Mouse (Mus musculus): ENCODE data around the gene Mapk10. TPM values are rescaled to one million over a fixed set of nuclear protein-coding genes. Genes with fewer than 3 reads are reported as not detected.

Mapk10 gene
- polyA plus RNA-seq, 1 experiment, result 0.16 TPM

DNA sequence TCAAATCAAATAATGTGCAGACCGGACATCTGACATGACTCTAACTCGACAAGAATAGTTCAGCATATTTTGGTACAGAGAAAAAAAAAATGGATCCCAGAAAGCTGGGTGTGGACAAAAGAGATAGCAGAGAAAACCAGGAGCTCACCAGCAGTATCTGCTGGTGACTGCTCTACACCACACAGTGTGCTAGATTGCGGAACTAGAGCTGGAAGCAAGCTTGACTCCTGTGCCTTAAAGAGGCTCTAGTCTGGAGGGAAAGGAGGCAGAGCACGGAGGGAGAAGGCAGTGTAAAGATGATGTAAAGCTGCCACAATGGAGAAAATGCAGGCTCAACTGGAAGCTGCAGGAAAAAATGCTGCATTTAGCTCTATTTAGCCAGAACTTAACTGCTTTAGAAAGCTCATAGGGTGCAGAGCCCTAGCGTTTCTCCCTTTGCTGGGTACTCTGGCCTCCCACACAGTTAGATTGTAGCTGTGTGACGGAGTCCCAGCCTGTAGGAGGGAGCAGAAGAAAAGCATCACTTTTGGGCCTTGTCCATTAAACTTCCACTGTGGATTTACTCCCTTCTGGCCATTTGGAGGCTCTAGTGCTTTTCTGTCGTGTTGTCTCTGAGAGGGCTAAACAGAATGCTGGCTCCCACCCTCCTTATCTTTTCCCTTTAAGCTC, 188.5 kb downstream of the Mapk10 start:
- WGBS, result 63% methylated on average over 7 of the region's 7 CpGs
- TF ChIP-seq CTCF (IDR thresholded peaks at IDR 0.05; ENCODE audit: extremely low read depth, insufficient read length, insufficient replicate concordance, low read depth, low read length), result no peak
- TF ChIP-seq POLR2A (IDR thresholded peaks at IDR 0.05; ENCODE audit: low read depth, low read length), result no peak

DNA sequence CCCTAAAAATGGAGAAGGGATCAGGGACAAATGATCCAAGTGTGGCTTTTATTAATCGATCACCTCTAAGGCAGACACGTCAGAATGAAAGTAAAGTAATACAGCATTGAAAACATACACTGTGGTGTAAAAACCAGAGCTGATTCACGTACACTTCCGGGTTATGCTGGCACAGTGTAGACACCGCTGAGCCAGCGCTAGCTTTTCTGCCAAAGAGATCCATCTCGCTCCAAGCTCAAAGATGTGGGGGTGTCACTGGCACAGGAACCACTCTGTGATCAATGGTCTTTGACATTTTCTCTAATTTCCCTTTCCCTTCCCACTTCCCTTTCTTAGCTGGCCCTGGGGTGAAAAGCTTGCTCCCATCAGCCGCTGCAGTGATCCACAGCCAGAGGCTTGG, 189.7 kb downstream of the Mapk10 start:
- Histone ChIP-seq H3K4me3 (ENCODE audit: low read depth, low read length) (no peak overlapping the region), H3K4me1 (ENCODE audit: control insufficient read depth, insufficient read depth, insufficient read length, low read length) (no peaks in the 10 kb centered on the region), H3K27me3 (ENCODE audit: control insufficient read depth, insufficient read depth, low read length) (no peaks in the 10 kb centered on the region), H3K36me3 (ENCODE audit: control insufficient read depth, insufficient read depth, low read length) (no peaks in the 10 kb centered on the region), H3K27ac (ENCODE audit: insufficient read depth, low read depth, low read length) (no peak overlapping the region)
- WGBS, result 85% methylated on average over 8 of the region's 8 CpGs
- no peak for TF ChIP-seq POLR2A (IDR thresholded peaks at IDR 0.05; ENCODE audit: low read depth, low read length)
- TF ChIP-seq CTCF (IDR thresholded peaks at IDR 0.05; ENCODE audit: extremely low read depth, insufficient read length, insufficient replicate concordance, low read depth, low read length), result no peak

More for the DNA sequence above, 188.5 kb downstream of the Mapk10 start:
- H3K4me1 ChIP-seq (ENCODE audit: control insufficient read depth, insufficient read depth, insufficient read length, low read length), result no peaks in the 10 kb centered on the region
- H3K36me3 ChIP-seq (ENCODE audit: control insufficient read depth, insufficient read depth, low read length), result no peaks in the 10 kb centered on the region
- H3K4me3 ChIP-seq (ENCODE audit: low read depth, low read length), result no peak overlapping the region
- no peaks in the 10 kb centered on the region for H3K27me3 ChIP-seq (ENCODE audit: control insufficient read depth, insufficient read depth, low read length)
- no peak overlapping the region for H3K27ac ChIP-seq (ENCODE audit: insufficient read depth, low read depth, low read length)

DNA sequence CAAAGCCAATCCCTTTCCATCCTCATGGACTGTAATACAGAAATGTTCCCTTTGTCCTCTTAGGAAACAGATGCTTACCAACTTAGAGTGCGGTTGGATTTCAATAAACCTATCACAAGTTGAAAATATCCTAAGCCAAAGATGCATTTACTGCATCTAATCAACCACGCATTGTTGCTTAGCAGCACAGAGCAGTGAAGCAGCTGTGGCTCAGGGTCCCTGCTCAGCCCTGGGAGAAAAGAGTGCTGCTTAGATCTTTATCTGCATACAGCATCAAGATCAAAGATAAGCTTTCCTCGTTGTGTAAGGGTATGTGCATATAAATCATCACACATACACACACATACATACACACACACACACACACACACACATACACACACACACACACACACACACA, 190.2 kb downstream of the Mapk10 start:
- Histone ChIP-seq H3K4me3 (ENCODE audit: low read depth, low read length) (no peak overlapping the region), H3K4me1 (ENCODE audit: control insufficient read depth, insufficient read depth, insufficient read length, low read length) (no peaks in the 10 kb centered on the region), H3K27ac (ENCODE audit: insufficient read depth, low read depth, low read length) (no peak overlapping the region), H3K27me3 (ENCODE audit: control insufficient read depth, insufficient read depth, low read length) (no peaks in the 10 kb centered on the region), H3K36me3 (ENCODE audit: control insufficient read depth, insufficient read depth, low read length) (no peaks in the 10 kb centered on the region)
- 60% methylated on average over 3 of the region's 3 CpGs for WGBS
- TF ChIP-seq POLR2A (IDR thresholded peaks at IDR 0.05; ENCODE audit: low read depth, low read length) (no peak), CTCF (IDR thresholded peaks at IDR 0.05; ENCODE audit: extremely low read depth, insufficient read length, insufficient replicate concordance, low read depth, low read length) (no peak)

DNA sequence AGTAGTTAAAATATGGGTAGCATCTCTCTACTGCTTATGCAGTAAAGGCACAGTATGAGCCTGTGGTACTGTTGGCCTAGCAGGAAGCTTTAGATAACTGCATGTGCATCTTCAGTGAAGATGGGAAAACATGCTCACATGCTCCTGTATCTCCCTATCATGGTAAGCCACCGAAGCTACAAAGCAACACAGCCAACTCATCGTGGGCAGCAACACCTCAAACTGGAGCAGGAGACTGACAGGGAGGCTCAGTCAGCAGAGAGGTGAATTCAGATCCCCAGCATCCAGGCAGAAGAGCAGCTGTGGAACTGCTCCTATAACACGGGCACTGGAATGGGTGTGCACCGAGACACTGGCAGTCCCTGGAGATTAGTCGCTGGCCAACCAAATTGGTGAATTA, 191.0 kb downstream of the Mapk10 start:
- no peak for TF ChIP-seq CTCF (IDR thresholded peaks at IDR 0.05; ENCODE audit: extremely low read depth, insufficient read length, insufficient replicate concordance, low read depth, low read length)
- WGBS, result 91% methylated on average over 5 of the region's 5 CpGs
- no peaks in the 10 kb centered on the region for H3K27me3 ChIP-seq (ENCODE audit: control insufficient read depth, insufficient read depth, low read length)
- no peak overlapping the region for H3K27ac ChIP-seq (ENCODE audit: insufficient read depth, low read depth, low read length)
- H3K4me3 ChIP-seq (ENCODE audit: low read depth, low read length), result no peak overlapping the region
- H3K4me1 ChIP-seq (ENCODE audit: control insufficient read depth, insufficient read depth, insufficient read length, low read length), result no peaks in the 10 kb centered on the region
- no peaks in the 10 kb centered on the region for H3K36me3 ChIP-seq (ENCODE audit: control insufficient read depth, insufficient read depth, low read length)

DNA sequence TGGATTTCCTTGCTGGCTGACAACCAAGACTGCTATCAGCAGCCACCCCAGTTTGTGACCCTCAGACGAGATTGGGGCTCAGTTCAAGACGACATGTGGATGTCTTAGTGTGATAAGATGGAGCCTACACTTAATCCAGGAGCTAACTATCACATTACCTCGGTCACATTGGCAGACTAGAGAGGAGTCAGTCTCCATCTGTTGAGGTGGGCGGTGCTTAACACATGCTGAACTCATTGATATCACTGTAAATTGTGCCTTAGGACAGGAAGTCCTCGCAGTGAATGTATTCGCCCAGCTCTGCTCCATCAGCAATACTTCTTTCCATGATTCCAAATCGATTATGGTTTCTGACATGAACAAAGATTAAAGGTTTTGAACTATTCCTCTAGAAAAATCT, 193.5 kb downstream of the Mapk10 start:
- H3K27ac ChIP-seq (ENCODE audit: insufficient read depth, low read depth, low read length), result no peak overlapping the region
- H3K4me3 ChIP-seq (ENCODE audit: low read depth, low read length), result no peak overlapping the region
- no peaks in the 10 kb centered on the region for H3K4me1 ChIP-seq (ENCODE audit: control insufficient read depth, insufficient read depth, insufficient read length, low read length)
- H3K27me3 ChIP-seq (ENCODE audit: control insufficient read depth, insufficient read depth, low read length), result no peaks in the 10 kb centered on the region
- TF ChIP-seq POLR2A (IDR thresholded peaks at IDR 0.05; ENCODE audit: low read depth, low read length) (no peak), CTCF (IDR thresholded peaks at IDR 0.05; ENCODE audit: extremely low read depth, insufficient read length, insufficient replicate concordance, low read depth, low read length) (no peak)
- WGBS, result 71% methylated on average over 7 of the region's 7 CpGs
- no peaks in the 10 kb centered on the region for H3K36me3 ChIP-seq (ENCODE audit: control insufficient read depth, insufficient read depth, low read length)

DNA sequence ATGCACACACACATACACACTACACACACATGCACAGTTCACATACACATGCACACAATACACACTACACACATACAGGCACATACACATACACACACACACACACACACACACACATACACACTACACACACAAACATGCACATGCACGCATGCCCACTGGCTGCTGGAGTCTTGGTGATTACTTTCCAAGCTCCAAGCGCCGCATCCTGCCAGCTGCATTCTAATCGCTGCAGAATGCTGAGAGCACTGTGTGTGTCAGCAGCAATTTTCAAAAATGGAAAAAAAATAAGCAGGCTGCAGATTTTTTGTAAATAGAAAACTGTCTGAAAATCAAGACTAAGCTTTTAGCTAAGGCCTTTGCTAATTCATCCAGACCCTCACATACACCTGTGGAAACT, 196.8 kb downstream of the Mapk10 start:
- 89% methylated on average over 4 of the region's 4 CpGs for WGBS
- Histone ChIP-seq H3K27ac (ENCODE audit: insufficient read depth, low read depth, low read length) (no peak overlapping the region), H3K27me3 (ENCODE audit: control insufficient read depth, insufficient read depth, low read length) (no peaks in the 10 kb centered on the region), H3K4me3 (ENCODE audit: low read depth, low read length) (no peak overlapping the region), H3K4me1 (ENCODE audit: control insufficient read depth, insufficient read depth, insufficient read length, low read length) (no peaks in the 10 kb centered on the region), H3K36me3 (ENCODE audit: control insufficient read depth, insufficient read depth, low read length) (no peaks in the 10 kb centered on the region)
- no peak for TF ChIP-seq CTCF (IDR thresholded peaks at IDR 0.05; ENCODE audit: extremely low read depth, insufficient read length, insufficient replicate concordance, low read depth, low read length)
- TF ChIP-seq POLR2A (IDR thresholded peaks at IDR 0.05; ENCODE audit: low read depth, low read length), result no peak

DNA sequence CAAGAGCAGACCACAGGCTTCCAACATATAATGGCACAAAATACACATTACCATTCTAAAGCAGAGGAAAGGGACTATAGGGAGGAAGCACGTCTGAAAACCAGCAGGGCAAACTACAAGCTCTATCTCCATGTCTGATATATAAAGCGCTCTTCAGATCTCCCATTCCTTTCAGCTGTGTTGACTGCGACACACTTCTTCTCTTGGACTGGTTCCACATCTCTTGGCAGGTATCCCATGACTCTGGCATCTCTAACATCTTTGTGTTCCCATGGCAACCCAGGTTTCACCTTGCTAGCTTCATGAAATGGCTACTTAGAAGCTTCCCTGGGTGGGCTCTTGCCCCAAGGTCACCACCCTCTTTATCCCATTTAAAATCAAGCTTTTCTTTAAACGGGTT, 202.2 kb downstream of the Mapk10 start:
- Histone ChIP-seq H3K4me3 (ENCODE audit: low read depth, low read length) (no peak overlapping the region), H3K27me3 (ENCODE audit: control insufficient read depth, insufficient read depth, low read length) (no peaks in the 10 kb centered on the region), H3K27ac (ENCODE audit: insufficient read depth, low read depth, low read length) (no peak overlapping the region), H3K4me1 (ENCODE audit: control insufficient read depth, insufficient read depth, insufficient read length, low read length) (no peaks in the 10 kb centered on the region), H3K36me3 (ENCODE audit: control insufficient read depth, insufficient read depth, low read length) (no peaks in the 10 kb centered on the region)
- TF ChIP-seq CTCF (IDR thresholded peaks at IDR 0.05; ENCODE audit: extremely low read depth, insufficient read length, insufficient replicate concordance, low read depth, low read length) (no peak), POLR2A (IDR thresholded peaks at IDR 0.05; ENCODE audit: low read depth, low read length) (no peak)
- 80% methylated on average over 4 of the region's 4 CpGs for WGBS

All from small intestine, adult 2 months (tissue).